Mouse (Mus musculus): ENCODE results near the gene Nkain2.
"Not testable (repeated sequence)": the region's sequence is repeated elsewhere in the genome, so short reads cannot be mapped to it uniquely, and the experiment has no call there.

Nkain2 gene

DNA sequence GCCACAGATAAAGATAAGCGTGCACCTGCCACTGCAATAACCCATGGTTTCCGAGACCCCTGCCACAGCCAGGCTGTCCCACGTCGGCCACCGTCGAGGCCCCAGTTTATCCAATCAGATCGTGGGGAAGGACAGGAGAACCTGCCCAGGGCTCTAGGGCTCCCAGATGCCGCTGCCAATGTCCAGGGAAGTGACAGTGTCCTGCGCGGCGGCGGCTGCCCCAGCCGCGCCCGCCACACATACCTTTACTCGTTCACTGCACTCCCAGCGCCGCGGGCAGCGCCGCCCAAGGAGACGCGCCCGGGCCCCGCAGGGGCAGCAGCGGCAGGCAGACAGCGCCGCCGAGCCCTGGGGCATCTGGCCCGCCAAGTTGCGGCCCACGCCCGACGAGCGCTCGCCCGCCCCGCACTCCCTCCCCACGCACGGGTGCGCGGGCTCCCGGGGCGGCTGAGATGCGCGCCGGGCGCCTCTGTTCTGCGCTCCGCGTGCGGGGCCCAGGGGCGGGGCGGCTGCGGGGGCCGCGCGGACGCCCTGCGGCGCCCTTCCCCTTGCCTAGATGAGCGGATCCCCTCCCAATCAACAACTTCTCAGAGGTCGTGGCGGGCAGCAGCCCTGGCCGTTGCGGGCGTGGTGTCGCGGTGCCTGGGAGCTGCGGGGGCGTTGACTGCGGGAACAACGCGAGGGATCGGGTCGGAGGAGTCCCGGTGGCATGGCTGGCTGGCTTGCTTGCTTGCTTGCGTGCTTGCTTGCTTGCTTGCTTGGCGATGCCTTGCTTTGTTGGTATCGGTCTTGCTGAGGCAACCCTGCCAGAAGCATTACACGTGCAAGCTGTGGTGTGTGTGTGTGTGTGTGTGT, at the start of gene Nkain2:
Gene Nkain2, minus strand, starts transcription at position 811 of the 855 bp plus-strand sequence.
- Histone ChIP-seq H3K27me3 (ENCODE audit: control insufficient read depth, insufficient read depth, low read length, poor library complexity, severe bottlenecking) (no peaks in the 10 kb centered on the region), H3K36me3 (ENCODE audit: control insufficient read depth, insufficient read depth, low read length, poor library complexity, severe bottlenecking) (no peaks in the 10 kb centered on the region)
- DNase-seq (ENCODE audit: low read depth, low spot score) = no peak

DNA sequence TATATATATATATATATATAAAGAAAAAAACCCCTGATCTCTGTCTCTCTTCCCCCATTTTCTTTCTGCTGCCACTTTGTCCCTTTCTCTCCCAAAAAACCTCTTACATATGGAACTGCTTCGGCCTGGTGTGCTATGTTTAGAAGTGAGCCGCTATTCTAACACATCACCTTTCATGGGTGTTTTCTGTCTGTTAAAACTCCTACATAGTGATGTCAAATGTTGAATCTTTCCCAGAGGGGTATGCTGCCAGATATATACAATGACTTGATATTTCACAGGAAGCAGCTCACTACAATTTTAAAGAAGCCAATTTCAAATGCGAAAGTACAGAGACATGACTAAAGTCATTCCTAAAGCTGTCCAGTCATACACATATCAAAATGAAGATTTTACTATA, 49.6 kb upstream of the Nkain2 start:
- H3K27me3 ChIP-seq (ENCODE audit: control insufficient read depth, insufficient read depth, low read length, poor library complexity, severe bottlenecking) = no peaks in the 10 kb centered on the region
- no peak for DNase-seq (ENCODE audit: low read depth, low spot score)
- H3K36me3 ChIP-seq (ENCODE audit: control insufficient read depth, insufficient read depth, low read length, poor library complexity, severe bottlenecking) = no peaks in the 10 kb centered on the region

DNA sequence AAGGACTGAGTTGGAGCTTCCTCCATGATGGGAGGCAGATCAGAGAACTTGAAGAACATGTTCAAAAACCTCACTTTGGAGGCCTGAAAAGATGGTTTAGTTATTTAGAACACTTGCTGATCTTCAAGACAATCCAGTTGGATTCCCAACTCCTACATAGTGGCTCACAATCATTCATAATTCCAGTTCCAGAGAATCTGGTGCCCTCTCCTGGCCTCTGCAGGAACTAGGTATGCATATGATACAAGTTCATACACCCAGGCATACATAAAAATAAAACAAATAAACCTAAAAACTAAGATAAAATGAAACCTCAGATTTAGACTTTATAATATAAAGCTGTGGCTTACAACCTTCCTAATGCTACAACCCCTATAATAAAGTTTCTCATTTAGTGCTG, 4.8 kb upstream of the Nkain2 start:
- Histone ChIP-seq H3K27me3 (ENCODE audit: control insufficient read depth, insufficient read depth, low read length, poor library complexity, severe bottlenecking) (no peaks in the 10 kb centered on the region), H3K36me3 (ENCODE audit: control insufficient read depth, insufficient read depth, low read length, poor library complexity, severe bottlenecking) (no peaks in the 10 kb centered on the region)
- no peak for DNase-seq (ENCODE audit: low read depth, low spot score)

DNA sequence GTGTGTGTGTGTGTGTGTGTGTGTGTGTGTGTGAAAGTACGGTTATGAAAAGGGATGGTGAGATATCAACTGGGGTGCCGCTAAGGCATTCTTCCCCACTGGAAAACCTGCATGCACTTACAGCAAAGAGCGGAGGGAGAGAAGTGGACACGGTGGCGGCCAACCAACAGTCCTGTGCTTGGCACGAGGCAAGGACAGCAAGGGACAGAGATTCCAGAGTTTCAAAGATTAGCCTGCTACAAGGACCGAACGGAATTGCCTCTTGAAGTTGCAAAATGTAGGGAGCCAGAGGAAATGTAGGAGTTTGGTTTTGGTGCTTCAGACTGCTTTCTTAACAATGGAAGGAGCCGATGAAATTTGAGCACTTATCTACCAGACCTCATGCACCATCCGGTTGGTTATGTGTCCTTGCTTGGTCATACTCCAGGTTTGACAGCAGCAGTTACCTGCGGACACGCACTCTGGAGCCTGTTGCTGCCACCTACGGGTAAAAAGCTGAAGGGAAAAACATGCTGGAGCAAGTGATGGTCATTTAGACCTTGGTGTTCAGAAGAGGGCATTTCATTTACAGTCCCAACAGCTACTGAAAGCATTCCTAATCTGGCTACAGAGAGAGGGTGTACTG, 357 bp upstream of the Nkain2 start:
- DNase-seq (ENCODE audit: low read depth, low spot score) = no peak
- Histone ChIP-seq H3K27me3 (ENCODE audit: control insufficient read depth, insufficient read depth, low read length, poor library complexity, severe bottlenecking) (no peaks in the 10 kb centered on the region), H3K36me3 (ENCODE audit: control insufficient read depth, insufficient read depth, low read length, poor library complexity, severe bottlenecking) (no peaks in the 10 kb centered on the region)

DNA sequence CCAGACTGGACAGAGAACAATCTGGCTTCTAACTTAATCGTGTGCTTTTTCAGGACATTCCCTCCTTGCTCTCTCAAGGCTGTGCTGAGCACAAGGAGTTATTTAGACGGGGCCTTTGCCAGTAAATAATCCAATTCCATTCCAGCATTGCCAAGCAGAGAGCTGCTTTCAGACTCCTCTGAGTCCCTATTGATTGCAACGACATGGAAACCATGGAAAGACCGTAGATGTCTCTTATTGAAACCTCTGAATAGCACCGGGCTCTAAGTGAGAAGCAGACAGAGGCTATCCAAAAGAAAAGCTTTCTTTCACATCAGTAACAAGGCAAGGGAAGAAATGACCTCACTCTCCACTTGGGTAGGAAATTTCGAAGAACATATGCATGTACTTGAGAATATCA, 8.3 kb downstream of the Nkain2 start:
- no peak for DNase-seq (ENCODE audit: low read depth, low spot score)
- H3K36me3 ChIP-seq (ENCODE audit: control insufficient read depth, insufficient read depth, low read length, poor library complexity, severe bottlenecking) = no peaks in the 10 kb centered on the region
- H3K27me3 ChIP-seq (ENCODE audit: control insufficient read depth, insufficient read depth, low read length, poor library complexity, severe bottlenecking) = no peaks in the 10 kb centered on the region

DNA sequence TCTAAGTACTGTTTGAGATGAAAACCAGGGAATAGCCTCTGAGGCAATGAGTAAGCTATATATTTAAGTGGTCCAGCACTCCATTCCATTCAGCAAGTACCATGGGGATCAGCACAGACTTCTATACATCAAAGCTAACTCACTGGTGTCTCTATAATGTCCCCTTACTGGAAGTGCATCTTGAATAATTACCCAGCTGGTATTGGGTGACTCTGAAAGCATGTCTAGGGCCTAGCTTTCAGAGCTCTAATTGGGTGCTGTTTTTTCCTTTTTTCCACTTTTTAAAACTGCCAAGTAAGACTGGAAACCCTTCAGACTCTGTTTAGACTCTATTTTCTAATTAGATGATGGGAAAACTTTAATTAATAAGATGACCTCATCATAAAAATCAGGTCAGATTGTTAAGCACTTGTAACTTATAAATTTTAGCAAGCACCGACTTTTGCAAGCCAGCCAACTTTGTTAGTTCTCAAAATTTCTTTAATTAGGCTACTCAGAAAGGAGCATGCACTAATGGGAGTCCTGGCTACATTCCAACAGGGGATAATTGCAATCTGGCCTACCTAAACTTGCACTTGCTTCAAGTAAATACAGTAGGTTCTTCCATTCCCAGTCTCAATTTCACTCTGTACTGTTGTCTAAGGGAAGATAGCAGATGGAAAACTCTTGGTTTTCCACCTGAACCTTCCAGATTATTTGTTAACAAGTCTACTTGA, 19.4 kb downstream of the Nkain2 start:
- DNase-seq (ENCODE audit: low read depth, low spot score) = no peak
- Histone ChIP-seq H3K36me3 (ENCODE audit: control insufficient read depth, insufficient read depth, low read length, poor library complexity, severe bottlenecking) (no peaks in the 10 kb centered on the region), H3K27me3 (ENCODE audit: control insufficient read depth, insufficient read depth, low read length, poor library complexity, severe bottlenecking) (no peaks in the 10 kb centered on the region)

DNA sequence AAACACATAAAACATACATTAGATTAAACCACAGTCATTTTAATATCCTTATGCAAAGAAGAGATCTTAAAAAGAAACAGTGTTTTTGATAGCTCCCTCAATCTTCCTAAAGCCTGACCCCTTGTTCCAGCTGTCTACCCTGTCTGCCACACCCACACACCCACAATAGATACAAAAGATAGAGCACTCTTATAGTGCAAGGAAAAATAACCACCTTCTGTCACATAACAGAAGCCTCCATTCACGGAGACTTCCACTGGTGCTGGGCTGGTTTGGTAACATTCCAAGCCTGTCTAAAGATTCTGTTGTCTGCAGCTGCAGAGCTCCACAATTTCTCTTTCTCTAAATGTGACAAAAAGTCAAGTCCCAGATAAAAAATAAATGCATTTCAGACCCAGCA, 20.7 kb downstream of the Nkain2 start:
- no peaks in the 10 kb centered on the region for H3K36me3 ChIP-seq (ENCODE audit: control insufficient read depth, insufficient read depth, low read length, poor library complexity, severe bottlenecking)

DNA sequence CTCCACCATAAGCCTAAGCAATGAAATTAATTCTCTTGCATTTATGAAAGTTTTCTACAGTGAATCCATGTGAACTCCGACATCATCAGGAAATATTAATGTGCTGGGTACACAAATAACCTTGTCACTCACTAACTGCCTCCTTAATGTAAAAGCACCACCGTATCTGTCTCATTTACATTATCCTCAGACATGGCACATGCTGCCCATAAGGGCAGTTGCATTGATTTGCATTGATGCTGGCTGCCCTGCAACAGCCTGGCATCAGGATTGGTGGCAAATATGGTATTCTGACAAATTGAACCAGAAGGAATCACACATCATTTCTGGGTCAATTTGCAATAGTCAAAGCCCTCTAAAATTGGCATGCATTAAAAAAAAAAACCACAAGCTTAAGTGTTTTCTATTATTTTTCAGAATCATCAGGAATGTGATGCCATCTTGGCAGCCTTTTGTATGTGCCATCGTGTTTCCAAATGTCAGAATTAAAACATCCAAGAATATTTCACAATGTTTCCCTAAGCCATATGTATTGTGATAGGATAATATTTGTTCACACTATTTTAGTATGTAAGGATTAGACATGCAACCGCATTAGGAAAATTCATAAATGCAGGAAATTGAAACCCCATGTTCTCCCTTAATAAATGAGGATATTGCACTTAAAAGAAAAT, 74.9 kb downstream of the Nkain2 start:
- DNase-seq (ENCODE audit: low read depth, low spot score) = no peak
- no peaks in the 10 kb centered on the region for H3K36me3 ChIP-seq (ENCODE audit: control insufficient read depth, insufficient read depth, low read length, poor library complexity, severe bottlenecking)
- H3K27me3 ChIP-seq (ENCODE audit: control insufficient read depth, insufficient read depth, low read length, poor library complexity, severe bottlenecking) = no peaks in the 10 kb centered on the region

More for the DNA sequence above, 20.7 kb downstream of the Nkain2 start:
- DNase-seq (ENCODE audit: low read depth, low spot score) = no peak
- H3K27me3 ChIP-seq (ENCODE audit: control insufficient read depth, insufficient read depth, low read length, poor library complexity, severe bottlenecking) = no peaks in the 10 kb centered on the region

DNA sequence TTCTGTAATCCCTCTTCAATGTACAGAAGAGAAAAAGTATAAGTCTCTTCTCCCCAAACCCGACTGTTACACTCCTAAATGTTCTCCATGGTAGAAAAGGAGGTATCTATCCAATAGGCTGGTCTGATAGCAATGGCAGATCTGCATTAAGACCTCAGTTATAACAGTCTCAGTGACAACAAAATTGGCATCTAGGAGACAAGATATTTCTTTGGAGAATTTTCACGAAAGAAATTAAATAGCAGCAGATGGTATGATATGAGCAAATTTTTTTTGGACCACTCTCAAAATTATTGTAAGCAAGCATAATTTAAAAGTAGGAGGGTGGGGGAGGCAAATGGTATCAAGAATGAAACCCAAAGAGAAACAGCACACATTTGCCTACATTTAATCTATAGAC, 94.0 kb downstream of the Nkain2 start:
- DNase-seq (ENCODE audit: low read depth, low spot score) = no peak
- H3K36me3 ChIP-seq (ENCODE audit: control insufficient read depth, insufficient read depth, low read length, poor library complexity, severe bottlenecking) = no peaks in the 10 kb centered on the region
- no peaks in the 10 kb centered on the region for H3K27me3 ChIP-seq (ENCODE audit: control insufficient read depth, insufficient read depth, low read length, poor library complexity, severe bottlenecking)

DNA sequence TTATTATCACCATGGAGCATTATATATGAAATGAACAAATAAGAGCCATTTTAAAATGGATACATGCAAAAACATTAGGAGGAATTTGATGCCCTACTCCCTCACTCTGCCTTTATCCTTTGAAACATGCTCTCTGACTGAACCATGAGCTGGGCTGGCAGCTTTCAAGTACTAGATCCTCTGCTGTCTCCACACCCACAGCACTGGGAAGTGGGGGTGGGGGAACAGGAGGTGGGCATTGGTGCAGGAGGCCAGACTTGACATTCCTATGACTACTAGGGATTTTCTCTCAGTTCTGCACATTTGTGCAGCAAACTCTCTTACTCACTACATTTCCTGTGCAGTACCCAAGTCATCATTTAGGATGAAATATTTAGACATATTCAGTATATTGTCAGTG, 99.7 kb downstream of the Nkain2 start:
- Histone ChIP-seq H3K36me3 (ENCODE audit: control insufficient read depth, insufficient read depth, low read length, poor library complexity, severe bottlenecking) (no peaks in the 10 kb centered on the region), H3K27me3 (ENCODE audit: control insufficient read depth, insufficient read depth, low read length, poor library complexity, severe bottlenecking) (no peaks in the 10 kb centered on the region)
- no peak for DNase-seq (ENCODE audit: low read depth, low spot score)

DNA sequence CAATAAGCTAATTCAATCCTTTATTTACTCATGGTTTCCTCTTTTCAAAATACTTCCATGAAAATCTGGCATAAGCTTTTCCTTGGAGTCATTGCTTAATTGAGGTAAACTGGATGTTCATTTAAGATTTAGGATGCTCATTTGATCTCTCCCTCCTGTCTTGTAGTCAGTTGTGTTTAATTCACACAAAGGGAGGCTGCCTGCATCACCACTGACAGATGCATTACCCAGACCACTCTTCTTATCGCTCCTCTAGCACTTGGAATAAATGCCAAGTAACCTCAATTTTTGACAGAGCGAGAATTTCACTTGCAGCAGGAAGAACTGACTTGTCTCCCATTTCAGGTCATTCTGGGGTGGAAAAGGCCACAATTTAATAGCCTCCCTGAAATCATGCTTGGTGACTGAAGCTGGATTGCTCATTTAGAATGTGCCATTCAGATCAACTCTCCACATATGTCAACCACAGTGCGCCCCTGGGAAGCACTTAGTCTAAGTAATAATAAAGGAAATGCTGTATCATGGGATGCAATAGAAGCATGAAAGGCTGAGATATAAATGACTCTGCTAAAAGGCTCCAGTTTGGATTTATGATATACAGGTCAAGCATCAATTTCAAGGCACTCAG, 107.4 kb downstream of the Nkain2 start:
- no peak for DNase-seq (ENCODE audit: low read depth, low spot score)
- H3K27me3 ChIP-seq (ENCODE audit: control insufficient read depth, insufficient read depth, low read length, poor library complexity, severe bottlenecking) = no peaks in the 10 kb centered on the region
- H3K36me3 ChIP-seq (ENCODE audit: control insufficient read depth, insufficient read depth, low read length, poor library complexity, severe bottlenecking) = no peaks in the 10 kb centered on the region

DNA sequence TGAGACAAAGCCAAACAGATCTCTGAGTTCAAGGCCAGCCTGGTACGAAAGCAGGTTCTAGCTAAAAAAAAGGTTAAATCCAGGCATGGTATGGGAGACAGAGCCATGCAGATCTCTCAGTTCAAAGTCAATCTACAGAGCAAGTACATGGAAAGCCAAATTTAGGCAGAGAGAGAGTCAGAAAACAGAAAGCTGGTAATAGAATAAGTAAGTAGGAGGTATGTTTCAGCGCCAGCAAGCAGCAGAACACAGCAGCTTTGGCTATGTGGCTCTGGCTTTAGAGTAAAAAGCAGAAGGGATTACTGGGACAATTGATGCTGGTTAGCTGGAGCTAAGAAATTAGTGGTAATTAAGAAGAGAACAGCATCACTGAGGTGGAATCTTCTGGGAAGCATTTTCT, 151.3 kb downstream of the Nkain2 start:
- Histone ChIP-seq H3K27me3 (ENCODE audit: control insufficient read depth, insufficient read depth, low read length, poor library complexity, severe bottlenecking) (no peaks in the 10 kb centered on the region), H3K36me3 (ENCODE audit: control insufficient read depth, insufficient read depth, low read length, poor library complexity, severe bottlenecking) (no peaks in the 10 kb centered on the region)
- DNase-seq (ENCODE audit: low read depth, low spot score) = no peak

DNA sequence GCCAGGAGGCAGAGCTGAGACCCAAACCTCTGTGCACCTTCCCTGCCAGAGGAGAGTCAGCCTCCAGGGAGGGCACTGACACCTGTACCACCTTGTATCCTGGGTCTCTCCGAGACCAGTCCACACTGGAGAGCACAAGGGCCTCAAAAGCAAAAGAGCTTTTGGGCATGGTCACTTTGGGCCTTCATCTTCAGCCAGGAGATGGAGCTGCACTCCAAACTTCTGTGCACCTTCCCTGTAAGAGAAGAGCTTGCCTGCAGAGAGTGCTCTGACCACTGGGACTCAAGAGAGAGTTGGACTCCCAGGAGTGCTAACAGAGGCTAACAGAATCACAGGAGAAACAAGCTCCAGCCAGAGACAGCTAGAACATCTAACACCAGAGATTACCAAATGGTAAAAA, 183.7 kb downstream of the Nkain2 start:
- not testable (repeated sequence) for DNase-seq (ENCODE audit: low read depth, low spot score); H3K36me3 ChIP-seq (ENCODE audit: control insufficient read depth, insufficient read depth, low read length, poor library complexity, severe bottlenecking); H3K27me3 ChIP-seq (ENCODE audit: control insufficient read depth, insufficient read depth, low read length, poor library complexity, severe bottlenecking)

DNA sequence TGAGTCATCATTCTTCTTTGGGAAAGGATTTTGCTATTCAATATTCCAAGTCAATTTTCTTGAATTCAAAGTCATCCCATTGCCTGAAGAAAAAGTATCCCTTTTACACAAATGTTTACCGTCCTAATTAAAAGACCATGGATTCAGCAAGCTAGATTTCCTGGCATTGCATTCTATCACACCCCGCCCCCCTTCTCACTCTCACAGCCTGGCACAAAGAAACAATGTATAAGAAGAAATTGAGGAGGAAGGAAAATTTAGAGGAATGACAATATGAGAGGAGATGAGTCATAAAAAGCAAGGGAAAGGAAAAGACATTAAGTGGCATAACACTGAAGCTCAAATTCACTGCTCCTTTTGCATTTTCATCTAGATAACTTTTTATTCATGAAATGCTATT, 193.6 kb downstream of the Nkain2 start:
- DNase-seq (ENCODE audit: low read depth, low spot score) = no peak
- Histone ChIP-seq H3K36me3 (ENCODE audit: control insufficient read depth, insufficient read depth, low read length, poor library complexity, severe bottlenecking) (no peaks in the 10 kb centered on the region), H3K27me3 (ENCODE audit: control insufficient read depth, insufficient read depth, low read length, poor library complexity, severe bottlenecking) (no peaks in the 10 kb centered on the region)

Measured in splenic B cell, adult 2 months (primary cell).